Mouse (Mus musculus) cerebellum, postnatal 10 days (tissue): ENCODE measurements around the gene Gm37240.
A peak's percentile ranks its signal among the peaks of the same experiment; 100 is the strongest.
"Not testable (repeated sequence)": the region's sequence is repeated elsewhere in the genome, so short reads cannot be mapped to it uniquely, and the experiment has no call there.

ENCODE experiments used
- DNase-seq, 2 experiments: peaks; one replicate each; pipeline ENCODE4 v3.0.0; 2021; ENCODE audit warnings: mixed read lengths in 2 of 2

Gm37240 gene

GRCm38 (mm10) chr3:85629895-85630510 is 257.3 kb downstream of the Gm37240 start:
- DNase-seq = no peak

GRCm38 (mm10) chr3:85619751-85620150 is 267.6 kb downstream of the Gm37240 start:
- no peak for DNase-seq

GRCm38 (mm10) chr3:85619345-85619744 is 268.0 kb downstream of the Gm37240 start:
- no peak for DNase-seq

- peak; percentile 41 to 44 for DNase-seq
These were observed 268.4 kb downstream of the Gm37240 start for GRCm38 (mm10) chr3:85618885-85619284.

- no peak for DNase-seq
These were observed 270.9 kb downstream of the Gm37240 start for GRCm38 (mm10) chr3:85616389-85616788.

- no peak for DNase-seq
These were observed 279.6 kb downstream of the Gm37240 start for GRCm38 (mm10) chr3:85607753-85608152.

GRCm38 (mm10) chr3:85606912-85607311 is 280.4 kb downstream of the Gm37240 start:
- no peak for DNase-seq

- no peak for DNase-seq
These were observed 283.5 kb downstream of the Gm37240 start for GRCm38 (mm10) chr3:85603811-85604210.

GRCm38 (mm10) chr3:85601841-85602305 is 285.4 kb downstream of the Gm37240 start:
- DNase-seq = peak; percentile 45 to 50

GRCm38 (mm10) chr3:85599526-85599925 is 287.8 kb downstream of the Gm37240 start:
- DNase-seq = no peak

GRCm38 (mm10) chr3:85594452-85594851 is 292.9 kb downstream of the Gm37240 start:
- peak; percentile 55 for DNase-seq

- no peak for DNase-seq
These were observed 294.6 kb downstream of the Gm37240 start for GRCm38 (mm10) chr3:85592640-85593252.

GRCm38 (mm10) chr3:85592067-85592466 is 295.3 kb downstream of the Gm37240 start:
- DNase-seq = no peak

- DNase-seq = peak; percentile 31
These were observed 297.1 kb downstream of the Gm37240 start for GRCm38 (mm10) chr3:85590090-85590754.

- DNase-seq = no peak
These were observed 298.6 kb downstream of the Gm37240 start for GRCm38 (mm10) chr3:85588701-85589100.

GRCm38 (mm10) chr3:85584966-85585365 is 302.4 kb downstream of the Gm37240 start:
- no peak for DNase-seq

- no peak for DNase-seq
These were observed 304.1 kb downstream of the Gm37240 start for GRCm38 (mm10) chr3:85583194-85583593.

GRCm38 (mm10) chr3:85582726-85583125 is 304.6 kb downstream of the Gm37240 start:
- DNase-seq = peak; percentile 63 to 65

GRCm38 (mm10) chr3:85573864-85574830 is 313.2 kb downstream of the Gm37240 start, which contains the start of gene Gatb:
Gene Gatb (plus strand): TSS chr3:85574119.
- peak; percentile 100 for DNase-seq

GRCm38 (mm10) chr3:85573216-85573863 is 314.0 kb downstream of the Gm37240 start:
- no peak for DNase-seq

- DNase-seq = not testable (repeated sequence)
These were observed 314.8 kb downstream of the Gm37240 start for GRCm38 (mm10) chr3:85572502-85572901.

- peak; percentile 82 to 91 for DNase-seq
These were observed 316.0 kb downstream of the Gm37240 start for GRCm38 (mm10) chr3:85571276-85571675.
